Mouse (Mus musculus): ENCODE data around the gene Phc3.

Phc3 gene

GRCm38 (mm10) chr3:30976991-30977603 lies 7.9 kb upstream of the Phc3 start:
- no peak for DNase-seq (ENCODE audit: low spot score in 2 of 2)

- peak in 1 of 2 experiments; percentile 66 for DNase-seq (ENCODE audit: low spot score in 2 of 2)
Measured at GRCm38 (mm10) chr3:30975102-30975754, 6.0 kb upstream of the Phc3 start.

GRCm38 (mm10) chr3:30968531-30969092 lies 603 bp downstream of the Phc3 start:
- peak; percentile 43 to 49 for DNase-seq (ENCODE audit: low spot score in 2 of 2)

GRCm38 (mm10) chr3:30965644-30966043 lies 3.6 kb downstream of the Phc3 start:
- DNase-seq (ENCODE audit: low spot score in 2 of 2): no peak

- no peak for DNase-seq (ENCODE audit: low spot score in 2 of 2)
Measured at GRCm38 (mm10) chr3:30964216-30964615, 5.0 kb downstream of the Phc3 start.

- DNase-seq (ENCODE audit: low spot score in 2 of 2): no peak
Measured at GRCm38 (mm10) chr3:30963100-30963499, 6.1 kb downstream of the Phc3 start.

GRCm38 (mm10) chr3:30959868-30960831 lies 9.1 kb downstream of the Phc3 start:
- DNase-seq (ENCODE audit: low spot score in 2 of 2): no peak

GRCm38 (mm10) chr3:30958709-30959108 lies 10.5 kb downstream of the Phc3 start:
- no peak for DNase-seq (ENCODE audit: low spot score in 2 of 2)

GRCm38 (mm10) chr3:30956327-30956726 lies 12.9 kb downstream of the Phc3 start:
- no peak for DNase-seq (ENCODE audit: low spot score in 2 of 2)

GRCm38 (mm10) chr3:30952273-30953070 lies 16.7 kb downstream of the Phc3 start:
- no peak for DNase-seq (ENCODE audit: low spot score in 2 of 2)

- DNase-seq (ENCODE audit: low spot score in 2 of 2): peak; percentile 24 to 31
Measured at GRCm38 (mm10) chr3:30951652-30952051, 17.6 kb downstream of the Phc3 start.

GRCm38 (mm10) chr3:30934384-30934783 lies 34.8 kb downstream of the Phc3 start:
- DNase-seq (ENCODE audit: low spot score in 2 of 2): no peak

GRCm38 (mm10) chr3:30929828-30930227 lies 39.4 kb downstream of the Phc3 start:
- no peak for DNase-seq (ENCODE audit: low spot score in 2 of 2)

- DNase-seq (ENCODE audit: low spot score in 2 of 2): no peak
Measured at GRCm38 (mm10) chr3:30927664-30928063, 41.6 kb downstream of the Phc3 start.

GRCm38 (mm10) chr3:30917160-30917559 lies 52.1 kb downstream of the Phc3 start:
- no peak for DNase-seq (ENCODE audit: low spot score in 2 of 2)

- DNase-seq (ENCODE audit: low spot score in 2 of 2): no peak
Measured at GRCm38 (mm10) chr3:30904658-30905057, 64.6 kb downstream of the Phc3 start.

- DNase-seq (ENCODE audit: low spot score in 2 of 2): no peak
Measured at GRCm38 (mm10) chr3:30899407-30899806, 69.8 kb downstream of the Phc3 start.

GRCm38 (mm10) chr3:30896721-30897120 lies 72.5 kb downstream of the Phc3 start:
- no peak for DNase-seq (ENCODE audit: low spot score in 2 of 2)

GRCm38 (mm10) chr3:30889014-30889413 lies 80.2 kb downstream of the Phc3 start:
- no peak for DNase-seq (ENCODE audit: low spot score in 2 of 2)

GRCm38 (mm10) chr3:30887449-30887848 lies 81.8 kb downstream of the Phc3 start:
- no peak for DNase-seq (ENCODE audit: low spot score in 2 of 2)

- no peak for DNase-seq (ENCODE audit: low spot score in 2 of 2)
Measured at GRCm38 (mm10) chr3:30876709-30877108, 92.5 kb downstream of the Phc3 start.
